Mouse (Mus musculus): ENCODE data around the gene Gclm. TPM values are rescaled to one million over a fixed set of nuclear protein-coding genes. Genes with fewer than 3 reads are reported as not detected.
"Not testable (repeated sequence)": the region's sequence is repeated elsewhere in the genome, so short reads cannot be mapped to it uniquely, and the experiment has no call there.

Gene Gclm
- total RNA-seq, 4 experiments from 2014 or later: 85.9 to 118 (median 100) TPM

GRCm38 (mm10) chr3:122242876-122243275 lies 2.5 kb upstream of the Gclm start:
- DNase-seq: no peak

- DNase-seq: no peak
Measured at GRCm38 (mm10) chr3:122243416-122244167, 1.8 kb upstream of the Gclm start.

DNA sequence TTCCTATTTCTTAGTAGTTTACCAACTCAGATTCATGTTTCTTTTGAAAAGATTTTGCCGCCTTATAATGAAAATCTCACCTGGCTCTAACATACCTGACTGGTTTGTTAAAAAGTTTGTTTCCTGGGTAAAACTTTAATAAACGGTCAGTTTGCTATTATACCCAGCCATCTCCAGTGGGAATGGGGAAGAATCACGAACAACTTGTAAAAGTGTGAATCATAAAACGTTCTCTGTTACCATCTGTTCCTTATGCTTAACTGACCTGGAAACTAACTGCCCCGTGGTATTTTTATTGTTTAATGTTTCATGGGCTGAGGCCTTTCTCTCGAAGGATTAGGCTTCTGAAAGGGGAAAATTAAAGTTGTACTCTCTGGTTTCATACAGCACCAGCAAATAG lies 598 bp upstream of the Gclm start:
- DNase-seq: no peak

DNA sequence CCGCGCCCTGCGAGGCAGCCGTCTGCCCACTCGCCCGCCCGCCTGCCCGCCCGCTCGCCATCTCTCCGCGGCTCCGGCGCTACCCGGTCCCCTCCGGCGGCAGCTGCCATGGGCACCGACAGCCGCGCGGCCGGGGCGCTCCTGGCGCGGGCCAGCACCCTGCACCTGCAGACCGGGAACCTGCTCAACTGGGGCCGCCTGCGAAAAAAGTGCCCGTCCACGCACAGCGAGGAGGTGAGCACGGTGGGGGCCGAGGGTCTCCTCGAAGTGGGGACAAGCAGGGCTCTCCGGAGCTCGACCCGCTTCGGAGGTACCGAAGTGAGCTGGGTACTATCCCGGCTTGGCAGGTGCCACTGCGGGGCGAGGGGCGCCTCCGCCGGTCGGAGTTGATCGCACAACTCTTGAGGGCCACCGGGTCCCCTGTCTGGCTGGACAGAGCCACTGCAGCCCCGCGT lies 548 bp downstream of the Gclm start:
- DNase-seq: peak; percentile 48

- no peak for DNase-seq
Measured at GRCm38 (mm10) chr3:122246406-122246805, 1.0 kb downstream of the Gclm start.

- no peak for DNase-seq
Measured at GRCm38 (mm10) chr3:122246986-122247767, 1.8 kb downstream of the Gclm start.

GRCm38 (mm10) chr3:122247768-122248100 lies 2.4 kb downstream of the Gclm start:
- DNase-seq: no peak

GRCm38 (mm10) chr3:122252466-122253253 lies 7.3 kb downstream of the Gclm start:
- peak; percentile 36 for DNase-seq

DNA sequence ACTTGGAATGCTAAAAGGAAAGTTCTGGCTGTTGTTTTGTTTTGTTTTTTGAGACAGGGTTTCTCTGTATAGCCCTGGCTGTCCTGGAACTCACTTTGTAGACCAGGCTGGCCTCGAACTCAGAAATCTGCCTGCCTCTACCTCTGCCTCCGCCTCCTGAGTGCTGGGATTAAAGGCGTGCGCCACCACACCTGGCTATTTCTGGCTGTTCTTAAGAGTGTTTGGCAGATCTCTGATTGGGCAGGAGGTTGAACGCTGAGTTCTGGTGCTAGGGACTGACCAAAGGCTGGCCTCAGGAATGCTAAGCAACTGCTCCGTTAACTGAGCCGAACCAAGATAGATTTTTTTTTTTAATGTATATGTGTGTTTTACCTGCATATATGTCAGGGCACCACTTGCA lies 8.7 kb downstream of the Gclm start:
- DNase-seq: not testable (repeated sequence)

GRCm38 (mm10) chr3:122269986-122270385 lies 24.6 kb downstream of the Gclm start:
- DNase-seq: no peak

DNA sequence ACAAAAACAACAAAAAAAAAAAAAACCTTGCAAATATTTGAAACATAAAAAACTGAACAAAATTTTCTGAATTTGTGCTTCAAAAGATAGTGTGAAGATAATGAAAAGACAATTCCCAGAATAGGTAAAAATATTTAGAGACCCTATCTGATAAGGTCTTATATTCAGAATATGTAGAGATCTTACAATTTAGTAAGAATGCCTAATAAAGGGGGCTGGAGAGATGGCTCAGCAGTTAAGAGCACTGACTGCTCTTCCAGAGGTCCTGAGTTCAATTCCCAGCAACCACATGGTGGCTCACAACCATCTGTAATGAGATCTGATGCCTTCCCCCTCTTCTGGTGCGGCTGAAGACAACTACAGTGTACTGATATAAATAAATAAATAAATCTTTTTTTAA lies 27.2 kb downstream of the Gclm start:
- DNase-seq: not testable (repeated sequence)

- no peak for DNase-seq
Measured at GRCm38 (mm10) chr3:122273407-122274240, 28.3 kb downstream of the Gclm start.

- peak; percentile 92 for DNase-seq
Measured at GRCm38 (mm10) chr3:122274241-122275024, 29.1 kb downstream of the Gclm start, which contains the start of gene Dnttip2. Gene Dnttip2, plus strand, starts transcription at chr3:122274388.

- no peak for DNase-seq
Measured at GRCm38 (mm10) chr3:122275111-122275510, 29.8 kb downstream of the Gclm start.

DNA sequence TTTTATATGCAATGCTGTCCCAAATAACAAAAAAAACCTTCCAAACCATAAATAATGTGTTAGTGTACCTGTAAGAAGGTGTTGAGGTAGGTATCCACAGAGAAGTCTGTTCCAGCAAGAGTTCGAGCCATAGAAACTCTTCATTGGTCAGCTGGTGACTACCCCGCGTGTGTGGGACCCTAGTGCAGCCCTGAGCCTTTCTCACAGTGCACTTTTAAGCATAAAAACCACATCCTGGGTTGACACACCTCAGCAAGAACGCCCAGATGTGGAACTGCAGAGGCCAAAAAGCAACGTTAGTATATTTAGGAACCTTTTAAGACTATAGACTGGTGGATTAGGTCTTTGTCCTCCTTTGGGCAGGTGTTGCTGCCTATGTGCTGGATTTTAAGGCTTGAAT lies 41.8 kb downstream of the Gclm start:
- DNase-seq: no peak

- no peak for DNase-seq
Measured at GRCm38 (mm10) chr3:122288613-122289195, 43.3 kb downstream of the Gclm start.

GRCm38 (mm10) chr3:122289344-122289743 lies 44.0 kb downstream of the Gclm start:
- not testable (repeated sequence) for DNase-seq

DNA sequence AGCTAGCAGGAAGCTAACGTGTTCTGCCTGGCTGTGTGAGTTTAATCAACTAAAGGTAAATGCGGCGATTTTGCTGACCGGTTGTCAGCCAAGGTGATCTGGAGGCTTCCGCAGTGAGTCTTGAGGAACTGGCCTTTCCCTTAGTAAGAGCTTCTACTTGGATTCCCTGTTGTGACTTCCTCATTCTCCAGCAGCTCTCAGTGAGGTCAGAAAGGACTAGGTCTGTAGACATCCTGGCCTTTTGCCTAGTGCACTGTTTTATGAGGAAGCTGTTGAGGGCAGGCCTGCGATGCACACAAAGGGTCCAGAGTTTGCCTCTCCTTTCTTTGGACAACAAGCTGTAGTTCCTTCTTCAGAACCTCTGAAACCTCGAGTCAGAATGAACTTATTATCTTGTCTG lies 45.3 kb downstream of the Gclm start:
- DNase-seq: no peak

GRCm38 (mm10) chr3:122291828-122292227 lies 46.5 kb downstream of the Gclm start:
- no peak for DNase-seq

DNA sequence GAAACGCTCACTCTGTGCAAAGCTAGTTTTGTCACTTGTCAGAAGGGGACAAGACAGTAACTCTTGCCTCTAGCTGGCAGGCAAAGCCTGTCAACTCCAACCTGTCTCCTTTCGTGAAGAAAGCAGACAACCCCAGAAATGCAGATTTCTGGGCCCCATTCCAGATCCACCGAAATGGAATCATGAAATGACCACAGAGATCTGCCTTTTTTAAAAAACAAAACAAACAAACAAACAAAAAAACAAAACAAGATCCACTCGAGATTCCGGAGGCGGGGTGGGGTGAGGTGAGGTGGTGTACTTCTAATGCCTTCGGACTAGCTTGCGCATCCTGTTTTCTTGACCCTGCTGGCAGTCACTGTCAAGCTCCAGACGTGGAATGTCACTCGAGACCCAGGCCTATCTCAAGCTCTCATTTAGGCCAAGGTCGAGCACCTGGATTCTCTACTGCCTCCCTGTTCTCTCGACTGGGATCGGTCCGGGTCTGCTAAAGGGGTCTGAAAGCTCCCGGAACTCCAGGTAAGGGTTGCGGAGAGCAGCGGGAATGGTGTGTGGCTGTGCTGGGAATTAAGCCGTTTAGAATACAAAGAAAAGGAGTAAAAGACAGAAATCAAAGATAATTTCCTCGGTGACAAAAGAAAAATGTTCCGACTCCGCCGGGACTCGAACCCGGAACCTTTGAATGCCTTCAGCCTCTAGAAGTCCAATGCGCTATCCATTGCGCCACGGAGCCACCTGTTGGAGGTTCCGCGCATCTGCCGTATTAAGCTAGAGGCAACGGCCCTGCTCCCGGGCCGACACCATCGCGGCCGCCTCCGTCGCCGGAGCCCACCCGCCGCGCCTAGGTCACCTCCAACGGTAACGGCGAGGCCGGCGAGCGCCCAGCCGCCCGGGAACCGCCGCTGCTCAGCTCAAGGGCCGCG lies 47.2 kb downstream of the Gclm start:
- peak; percentile 90 for DNase-seq

Measured in adrenal gland, adult 8-10 months (tissue).